ENCODE assay signal across 1 mouse cellular context in genomic region chr15:98115779-98116163, GRCm38 (mm10).
TF ChIP-seq lines count a peak whose summit lies in the region.

No protein-coding gene starts in this region.

TF ChIP-seq in myocyte, 11 proteins besides CTCF, POLR2A, EP300 and RAD21 (continued from another document):
- TF ChIP-seq CEBPB (IDR thresholded peaks at IDR 0.05; ENCODE audit: insufficient read depth, poor library complexity, severe bottlenecking) (no peak), TCF12 (IDR thresholded peaks at IDR 0.05; ENCODE audit: insufficient read depth, poor library complexity, severe bottlenecking) (no peak), E2F4 (IDR thresholded peaks at IDR 0.05; ENCODE audit: insufficient read depth) (no peak)
TF ChIP-seq in myocyte: peak in this region for 0.
